Mouse (Mus musculus): ENCODE measurements around the gene Pcdh8. TPM values are rescaled to one million over a fixed set of nuclear protein-coding genes. Genes with fewer than 3 reads are reported as not detected.

The Pcdh8 gene
- polyA plus RNA-seq, 1 experiment from 2014 or later: 0.98 TPM

- no peak overlapping the region for H3K27ac ChIP-seq (ENCODE audit: low read length)
- no peak overlapping the region for H3K4me3 ChIP-seq (ENCODE audit: low read depth, low read length)
- ATAC-seq (ENCODE audit: insufficient number of reproducible peaks, insufficient read depth, low FRiP score, low read depth): no peak
- 55% methylated on average over 9 of the region's 9 CpGs for WGBS
- no peaks in the 10 kb centered on the region for H3K27me3 ChIP-seq (ENCODE audit: control insufficient read depth, insufficient read depth, low read length)
- no peaks in the 10 kb centered on the region for H3K4me1 ChIP-seq (ENCODE audit: control insufficient read depth, insufficient read depth, low read length)
- no peak overlapping the region for H3K9ac ChIP-seq (replicated peaks; ENCODE audit: low read depth, low read length)
- no peaks in the 10 kb centered on the region for H3K9me3 ChIP-seq (ENCODE audit: control insufficient read depth, low read depth, low read length)
- no peaks in the 10 kb centered on the region for H3K36me3 ChIP-seq (ENCODE audit: control insufficient read depth, insufficient read depth, low read length)
- H3K4me2 ChIP-seq (replicated peaks; ENCODE audit: low read depth, low read length): no peak overlapping the region
Observed at GRCm38 (mm10) chr14:79737642-79738379, 33.3 kb downstream of the Pcdh8 start.

GRCm38 (mm10) chr14:79736781-79737180, 34.3 kb downstream of the Pcdh8 start:
- Histone ChIP-seq H3K36me3 (ENCODE audit: control insufficient read depth, insufficient read depth, low read length) (no peaks in the 10 kb centered on the region), H3K4me2 (replicated peaks; ENCODE audit: low read depth, low read length) (no peak overlapping the region), H3K27me3 (ENCODE audit: control insufficient read depth, insufficient read depth, low read length) (no peaks in the 10 kb centered on the region), H3K4me1 (ENCODE audit: control insufficient read depth, insufficient read depth, low read length) (no peaks in the 10 kb centered on the region), H3K4me3 (ENCODE audit: low read depth, low read length) (no peak overlapping the region), H3K27ac (ENCODE audit: low read length) (no peak overlapping the region), H3K9me3 (ENCODE audit: control insufficient read depth, low read depth, low read length) (no peaks in the 10 kb centered on the region), H3K9ac (replicated peaks; ENCODE audit: low read depth, low read length) (no peak overlapping the region)
- no peak for ATAC-seq (ENCODE audit: insufficient number of reproducible peaks, insufficient read depth, low FRiP score, low read depth)
- 65% methylated on average over 6 of the region's 6 CpGs for WGBS

GRCm38 (mm10) chr14:79733501-79733900, 37.6 kb downstream of the Pcdh8 start:
- ATAC-seq (ENCODE audit: insufficient number of reproducible peaks, insufficient read depth, low FRiP score, low read depth): no peak
- H3K9me3 ChIP-seq (ENCODE audit: control insufficient read depth, low read depth, low read length): no peaks in the 10 kb centered on the region

DNA sequence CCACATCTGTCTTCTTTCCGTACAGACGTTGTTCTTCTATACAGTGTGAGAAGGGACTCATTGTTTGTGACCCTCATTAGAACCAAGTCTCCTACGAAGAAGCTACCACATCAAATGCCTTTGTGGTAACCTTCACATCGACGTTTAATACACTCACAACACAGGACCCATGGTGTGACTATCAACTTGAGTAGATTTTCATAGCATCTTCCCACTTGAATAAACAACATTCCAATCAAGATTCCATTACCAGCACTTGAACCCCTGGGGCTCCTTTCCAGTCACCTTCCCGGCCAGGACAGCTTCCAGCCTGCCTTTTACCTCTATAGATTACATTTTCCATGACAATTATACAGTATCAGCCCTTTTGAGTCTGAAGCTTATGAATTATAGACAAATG, 42.3 kb downstream of the Pcdh8 start:
- Histone ChIP-seq H3K4me1 (ENCODE audit: control insufficient read depth, insufficient read depth, low read length) (no peaks in the 10 kb centered on the region), H3K4me2 (replicated peaks; ENCODE audit: low read depth, low read length) (no peak overlapping the region), H3K27me3 (ENCODE audit: control insufficient read depth, insufficient read depth, low read length) (no peaks in the 10 kb centered on the region), H3K27ac (ENCODE audit: low read length) (no peak overlapping the region), H3K9me3 (ENCODE audit: control insufficient read depth, low read depth, low read length) (no peaks in the 10 kb centered on the region), H3K9ac (replicated peaks; ENCODE audit: low read depth, low read length) (no peak overlapping the region), H3K36me3 (ENCODE audit: control insufficient read depth, insufficient read depth, low read length) (no peaks in the 10 kb centered on the region), H3K4me3 (ENCODE audit: low read depth, low read length) (no peak overlapping the region)
- WGBS: 46% methylated on average over 6 of the region's 6 CpGs
- no peak for ATAC-seq (ENCODE audit: insufficient number of reproducible peaks, insufficient read depth, low FRiP score, low read depth)

More at GRCm38 (mm10) chr14:79733501-79733900, 37.6 kb downstream of the Pcdh8 start:
- Histone ChIP-seq H3K4me1 (ENCODE audit: control insufficient read depth, insufficient read depth, low read length) (no peaks in the 10 kb centered on the region), H3K27me3 (ENCODE audit: control insufficient read depth, insufficient read depth, low read length) (no peaks in the 10 kb centered on the region), H3K4me2 (replicated peaks; ENCODE audit: low read depth, low read length) (no peak overlapping the region), H3K9ac (replicated peaks; ENCODE audit: low read depth, low read length) (no peak overlapping the region), H3K36me3 (ENCODE audit: control insufficient read depth, insufficient read depth, low read length) (no peaks in the 10 kb centered on the region), H3K27ac (ENCODE audit: low read length) (no peak overlapping the region), H3K4me3 (ENCODE audit: low read depth, low read length) (no peak overlapping the region)
- 54% methylated on average over 6 of the region's 6 CpGs for WGBS

DNA sequence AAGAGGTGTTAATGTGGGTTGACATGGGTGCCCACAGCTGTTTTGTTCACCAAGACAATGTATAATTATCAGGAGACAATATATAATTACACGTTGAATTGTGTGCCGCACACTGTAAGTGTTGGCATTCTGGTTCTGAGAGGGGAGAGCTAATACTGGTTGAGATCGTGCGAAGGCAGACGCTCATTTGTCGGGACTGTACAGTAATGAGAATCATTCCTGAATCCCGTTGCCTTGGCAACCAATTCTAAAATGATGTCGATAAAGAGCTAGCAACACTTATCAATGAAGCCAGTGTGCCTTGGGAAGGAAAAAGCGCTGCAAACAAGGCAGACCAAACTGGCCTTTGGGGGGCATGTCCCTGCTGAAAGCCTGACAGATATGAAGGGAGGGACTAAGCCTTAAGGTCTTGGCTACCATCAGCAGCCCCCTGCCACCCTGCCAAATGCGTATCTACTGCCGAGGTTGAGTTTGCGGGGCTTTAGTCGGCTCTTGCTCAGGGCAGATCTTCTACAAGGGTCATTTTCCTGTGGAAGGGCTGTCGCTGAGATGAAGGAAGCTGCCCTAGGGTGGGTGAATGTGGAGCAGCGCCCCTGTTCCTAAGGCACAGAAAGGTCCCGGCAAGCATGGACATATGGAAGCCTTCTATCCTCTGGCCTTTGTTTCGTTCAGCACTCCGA, 47.0 kb downstream of the Pcdh8 start:
- Histone ChIP-seq H3K4me1 (ENCODE audit: control insufficient read depth, insufficient read depth, low read length) (no peaks in the 10 kb centered on the region), H3K9ac (replicated peaks; ENCODE audit: low read depth, low read length) (no peak overlapping the region), H3K4me2 (replicated peaks; ENCODE audit: low read depth, low read length) (no peak overlapping the region), H3K36me3 (ENCODE audit: control insufficient read depth, insufficient read depth, low read length) (no peaks in the 10 kb centered on the region), H3K9me3 (ENCODE audit: control insufficient read depth, low read depth, low read length) (no peaks in the 10 kb centered on the region), H3K27ac (ENCODE audit: low read length) (no peak overlapping the region), H3K27me3 (ENCODE audit: control insufficient read depth, insufficient read depth, low read length) (no peaks in the 10 kb centered on the region), H3K4me3 (ENCODE audit: low read depth, low read length) (no peak overlapping the region)
- ATAC-seq (ENCODE audit: insufficient number of reproducible peaks, insufficient read depth, low FRiP score, low read depth): no peak
- WGBS: 80% methylated on average over 18 of the region's 18 CpGs

- H3K27me3 ChIP-seq (ENCODE audit: control insufficient read depth, insufficient read depth, low read length): no peaks in the 10 kb centered on the region
- no peak overlapping the region for H3K9ac ChIP-seq (replicated peaks; ENCODE audit: low read depth, low read length)
- H3K9me3 ChIP-seq (ENCODE audit: control insufficient read depth, low read depth, low read length): no peaks in the 10 kb centered on the region
- H3K4me2 ChIP-seq (replicated peaks; ENCODE audit: low read depth, low read length): no peak overlapping the region
- no peaks in the 10 kb centered on the region for H3K4me1 ChIP-seq (ENCODE audit: control insufficient read depth, insufficient read depth, low read length)
- ATAC-seq (ENCODE audit: insufficient number of reproducible peaks, insufficient read depth, low FRiP score, low read depth): no peak
- H3K36me3 ChIP-seq (ENCODE audit: control insufficient read depth, insufficient read depth, low read length): no peaks in the 10 kb centered on the region
- H3K27ac ChIP-seq (ENCODE audit: low read length): no peak overlapping the region
- H3K4me3 ChIP-seq (ENCODE audit: low read depth, low read length): no peak overlapping the region
- 51% methylated on average over 7 of the region's 7 CpGs for whole genome bisulfite sequencing
Observed at GRCm38 (mm10) chr14:79722228-79722627, 48.9 kb downstream of the Pcdh8 start.

MicroRNAs within 50 kb of the gene (microRNA counts, 519-probe panel; counts per million panel counts)
- not detected for microRNA mmu-miR-759

Small RNA genes lying within 50 kb of the gene (microRNA-seq; reads per million reads assigned to microRNA genes)
- not detected for gene Mir759

Other genes with a start within 250 kb of the Pcdh8 start
- gene Sugt1, start 183.6 kb downstream of the Pcdh8 start, polyA plus RNA-seq (2014; fragmentation: Nextera tagmentation; extraction: Ambion mirVana): 121 and 127 TPM in 2 replicates
- gene Cnmd, start 109.1 kb downstream of the Pcdh8 start, polyA plus RNA-seq (2014; fragmentation: Nextera tagmentation; extraction: Ambion mirVana): 1.3 and 2.9 TPM in 2 replicates
- gene Olfm4, start 212.8 kb upstream of the Pcdh8 start, polyA plus RNA-seq (2014; fragmentation: Nextera tagmentation; extraction: Ambion mirVana): 5.4 and 6.0 TPM in 2 replicates